Comparison of ENCODE assay signal across 17 mouse cellular contexts in the genomic region with DNA sequence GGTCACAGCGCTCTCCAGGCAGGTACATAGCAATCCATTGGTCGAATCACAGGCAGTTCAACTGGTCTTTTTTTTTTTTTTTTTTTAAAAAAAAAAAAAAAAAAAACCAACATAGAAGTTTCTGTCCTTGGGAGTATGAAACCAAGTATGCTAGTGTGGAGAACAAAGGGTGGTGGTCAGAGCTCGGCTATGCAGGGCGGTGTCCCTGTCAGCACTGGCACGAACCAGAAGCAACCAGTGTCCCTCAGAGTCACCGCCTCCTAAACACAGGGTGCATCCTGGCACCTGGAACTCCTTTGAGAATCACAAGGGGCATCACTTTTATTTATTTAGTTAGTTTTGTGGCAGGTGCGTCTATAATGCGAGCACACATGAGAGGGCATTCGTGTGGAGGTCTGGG. TPM values are rescaled to one million over a fixed set of nuclear protein-coding genes. Genes with fewer than 3 reads are reported as not detected.
DNase-seq lines count a peak whose midpoint lies in the region; ATAC-seq and TF ChIP-seq lines count a peak whose summit lies in the region.
"Had no signal": no experiment of that assay in that cellular context is flagged by ENCODE, and none has a peak within 500 bp of the region (broad histone marks: within the 10 kb centered on the region; RNA-seq: fewer than 3 reads in every experiment).

No protein-coding gene starts in this region.

- no peaks in the 10 kb centered on the region for H3K9me3 ChIP-seq in kidney, postnatal 0 days (replicated peaks; ENCODE audit: low read length)
- H3K9me3 ChIP-seq in midbrain, embryonic 13.5 days, result no peaks in the 10 kb centered on the region
- H3K9me3 ChIP-seq in midbrain, embryonic 14.5 days (ENCODE audit: control insufficient read depth, low read length), result no peaks in the 10 kb centered on the region
- H3K9me3 ChIP-seq: embryonic facial prominence, embryonic 13.5 days; heart, embryonic 12.5 days; limb, embryonic 10.5 days; liver, embryonic 13.5 days; megakaryocyte, embryonic 14.5 days; neural tube, embryonic 13.5 days had no signal

- H3K36me3 ChIP-seq in kidney, postnatal 0 days (ENCODE audit: insufficient read depth, low read length), result no peaks in the 10 kb centered on the region
- no peaks in the 10 kb centered on the region for H3K36me3 ChIP-seq in midbrain, embryonic 13.5 days
- H3K36me3 ChIP-seq in midbrain, embryonic 14.5 days (ENCODE audit: control insufficient read depth, insufficient read depth, low read length), result no peaks in the 10 kb centered on the region
- H3K36me3 ChIP-seq: embryonic facial prominence, embryonic 13.5 days; heart, embryonic 12.5 days; liver, embryonic 13.5 days; neural tube, embryonic 13.5 days had no signal

- H3K4me3 ChIP-seq in kidney, postnatal 0 days (replicated peaks; ENCODE audit: low read depth, low read length), result no peak overlapping the region
- H3K4me3 ChIP-seq in midbrain, embryonic 13.5 days (replicated peaks), result no peak overlapping the region
- H3K4me3 ChIP-seq in midbrain, embryonic 14.5 days (replicated peaks; ENCODE audit: low read depth, low read length), result no peak overlapping the region
- H3K4me3 ChIP-seq: embryonic facial prominence, embryonic 13.5 days; heart, embryonic 12.5 days; left cerebral cortex, adult 2 months; limb, embryonic 10.5 days; liver, embryonic 13.5 days; megakaryocyte, embryonic 14.5 days; neural tube, embryonic 13.5 days had no signal

- peak; percentile 52 for DNase-seq in heart, adult 11 months
- DNase-seq in heart, postnatal 4 days, result no peak
- DNase-seq in kidney, postnatal 0 days (ENCODE audit: low spot score), result no peak
- DNase-seq in kidney, postnatal 36 days, result no peak
- DNase-seq in midbrain, embryonic 14.5 days, result no peak
- DNase-seq in adrenal gland, adult 18-20 months (ENCODE audit: low spot score in 2 of 2), result no peak
- DNase-seq: layer of hippocampus, adult 9-11 months; liver, embryonic 13.5 days had no signal

- H3K9ac ChIP-seq in kidney, postnatal 0 days (ENCODE audit: low read depth, low read length), result no peak overlapping the region
- no peak overlapping the region for H3K9ac ChIP-seq in midbrain, embryonic 13.5 days (replicated peaks)
- H3K9ac ChIP-seq in midbrain, embryonic 14.5 days (replicated peaks; ENCODE audit: low read length), result no peak overlapping the region
- H3K9ac ChIP-seq: embryonic facial prominence, embryonic 13.5 days; forebrain, postnatal 0 days; heart, embryonic 12.5 days; liver, embryonic 13.5 days; neural tube, embryonic 13.5 days had no signal

- TF ChIP-seq CTCF in kidney, postnatal 0 days (IDR thresholded peaks at IDR 0.05; ENCODE audit: low read depth), result no peak

- H3K4me1 ChIP-seq in kidney, postnatal 0 days (replicated peaks; ENCODE audit: insufficient read depth, low read length), result no peaks in the 10 kb centered on the region; the same call in 1 of the 2 replicates
- peaks cover 21% of the 10 kb centered on the region for H3K4me1 ChIP-seq in midbrain, embryonic 13.5 days (replicated peaks)
- H3K4me1 ChIP-seq in midbrain, embryonic 14.5 days (ENCODE audit: control insufficient read depth, insufficient read depth, low read length), result no peaks in the 10 kb centered on the region
- H3K4me1 ChIP-seq: embryonic facial prominence, embryonic 13.5 days; megakaryocyte, embryonic 14.5 days had no signal

- H3K27me3 ChIP-seq in kidney, postnatal 0 days (ENCODE audit: insufficient read depth, low read length), result no peaks in the 10 kb centered on the region
- no peaks in the 10 kb centered on the region for H3K27me3 ChIP-seq in midbrain, embryonic 13.5 days
- no peaks in the 10 kb centered on the region for H3K27me3 ChIP-seq in midbrain, embryonic 14.5 days (ENCODE audit: control insufficient read depth, insufficient read depth, low read length)
- H3K27me3 ChIP-seq: embryonic facial prominence, embryonic 13.5 days; heart, embryonic 12.5 days; liver, embryonic 13.5 days; neural tube, embryonic 13.5 days had no signal

- 0 out of 2 replicates have a peak, but pooled peaks have one; percentile 40 for ATAC-seq in kidney, postnatal 0 days (replicated peaks; ENCODE audit: low FRiP score, low read depth)
- peak; percentile 37; the same call in 1 of the 2 replicates for ATAC-seq in midbrain, embryonic 13.5 days
- no peak for ATAC-seq in midbrain, embryonic 14.5 days (ENCODE audit: low FRiP score, low TSS enrichment)

- no peak overlapping the region for H3K27ac ChIP-seq in kidney, postnatal 0 days
- no peak overlapping the region for H3K27ac ChIP-seq in midbrain, embryonic 13.5 days
- H3K27ac ChIP-seq in midbrain, embryonic 14.5 days (replicated peaks; ENCODE audit: low read depth, low read length), result no peak overlapping the region
- H3K27ac ChIP-seq: embryonic facial prominence, embryonic 13.5 days; left cerebral cortex, adult 2 months; liver, embryonic 13.5 days; neural tube, embryonic 13.5 days had no signal

- 53% methylated on average over 9 of the region's 9 CpGs for WGBS in kidney, postnatal 0 days
- WGBS in midbrain, embryonic 13.5 days, result 77% methylated on average over 9 of the region's 9 CpGs
- WGBS in midbrain, embryonic 14.5 days, result 73% methylated on average over 9 of the region's 9 CpGs

- H3K4me2 ChIP-seq in kidney, postnatal 0 days (ENCODE audit: low read length), result peak overlapping the region; percentile 3; the same call in 1 of the 2 replicates
- H3K4me2 ChIP-seq in midbrain, embryonic 13.5 days (replicated peaks), result no peak overlapping the region
- no peak overlapping the region for H3K4me2 ChIP-seq in midbrain, embryonic 14.5 days (ENCODE audit: low read length)
- H3K4me2 ChIP-seq: embryonic facial prominence, embryonic 13.5 days; heart, embryonic 12.5 days; liver, embryonic 13.5 days; neural tube, embryonic 13.5 days had no signal

RNA-seq across cellular contexts. Expression of a gene that starts 47.1 kb away (rescaled TPM):
- under 1 TPM; 0.10 to 0.54 TPM for total RNA-seq in heart, postnatal 4 days (2021)
- polyA plus RNA-seq in kidney, postnatal 0 days (2015; fragmentation: Nextera tagmentation; extraction: Ambion mirVana), result 1.3 and 2.0 TPM in 2 replicates
- 2.7 and 3.1 TPM in 2 replicates for polyA plus RNA-seq in midbrain, embryonic 13.5 days (2015; fragmentation: Nextera tagmentation; extraction: Ambion mirVana)
- 1.6 and 2.5 TPM in 2 replicates for polyA plus RNA-seq in midbrain, embryonic 14.5 days (2014; fragmentation: Nextera tagmentation; extraction: Ambion mirVana)
- total RNA-seq in adrenal gland, adult 18-20 months (2021), result 10 to 100 TPM; 43.7 to 54.7 TPM
- total RNA-seq: MEL had no signal

RNA-seq across cellular contexts. Expression of a gene that starts 57.2 kb away (rescaled TPM):
- total RNA-seq in heart, postnatal 4 days (2021), result 10 to 100 TPM; 51.1 to 53.6 TPM
- 25.3 and 26.8 TPM in 2 replicates for polyA plus RNA-seq in kidney, postnatal 0 days (2015; fragmentation: Nextera tagmentation; extraction: Ambion mirVana)
- 46.7 and 49.5 TPM in 2 replicates for polyA plus RNA-seq in midbrain, embryonic 13.5 days (2015; fragmentation: Nextera tagmentation; extraction: Ambion mirVana)
- polyA plus RNA-seq in midbrain, embryonic 14.5 days (2014; fragmentation: Nextera tagmentation; extraction: Ambion mirVana), result 33.4 and 36.9 TPM in 2 replicates
- 10 to 100 TPM; 39.5 to 41.5 TPM for total RNA-seq in adrenal gland, adult 18-20 months (2021)
